Mouse (Mus musculus) midbrain, postnatal 0 days (tissue): ENCODE measurements around the gene Oprl1. TPM values are rescaled to one million over a fixed set of nuclear protein-coding genes. Genes with fewer than 3 reads are reported as not detected.

Source experiments
- ATAC-seq: fragments of 200-750 bp; cut with Nextera tagmentation; 2 replicates; pipeline ENCODE4 v1.8.0; 2017; ENCODE audit warnings: moderate number of reproducible peaks, mild to moderate bottlenecking, moderate TSS enrichment, moderate library complexity; ENCODE audit not compliant: low FRiP score
- DNase-seq: peaks from one replicate; pipeline ENCODE4 v3.0.0-alpha.2; 2015; ENCODE audit warnings: low spot score
- H3K27ac ChIP-seq: fragments of 300-500 bp; sonication (generic); 2 replicates; pipeline ENCODE4 v1.5.1; 2014; ENCODE audit warnings: low read depth, mild to moderate bottlenecking, low read length, mixed read lengths
- H3K27me3 ChIP-seq: fragments of 300-500 bp; sonication (generic); 2 replicates; pipeline ENCODE4 v1.6.1; 2014; ENCODE audit warnings: low read length, control low read depth, mixed read lengths; ENCODE audit not compliant: insufficient read depth
- H3K36me3 ChIP-seq: fragments of 300-500 bp; sonication (generic); 2 replicates; pipeline ENCODE4 v1.6.1; 2014; ENCODE audit warnings: low read length, control low read depth, mixed read lengths; ENCODE audit not compliant: insufficient read depth
- H3K4me1 ChIP-seq: fragments of 300-500 bp; sonication (generic); 2 replicates; pipeline ENCODE4 v1.6.1; 2014; ENCODE audit warnings: mild to moderate bottlenecking, control low read depth, antibody characterized with exemption, low read length, mixed read lengths; ENCODE audit not compliant: insufficient read depth
- H3K4me2 ChIP-seq: fragments of 300-500 bp; sonication (generic); 2 replicates; pipeline ENCODE4 v1.6.1; 2014; ENCODE audit warnings: low read depth, mild to moderate bottlenecking, low read length, mixed read lengths; ENCODE audit not compliant: poor library complexity, severe bottlenecking
- H3K4me3 ChIP-seq: fragments of 300-500 bp; sonication (generic); 2 replicates; pipeline ENCODE4 v1.5.1; 2014; ENCODE audit warnings: low read depth, mild to moderate bottlenecking, low read length, moderate library complexity
- H3K9ac ChIP-seq: fragments of 300-500 bp; sonication (generic); replicated peaks from 2 replicates; pipeline ENCODE4 v1.6.1; 2014; ENCODE audit warnings: mild to moderate bottlenecking, low read length, moderate library complexity, mixed read lengths; ENCODE audit not compliant: poor library complexity, severe bottlenecking
- H3K9me3 ChIP-seq: fragments of 300-500 bp; sonication (generic); 2 replicates; pipeline ENCODE4 v1.6.1; 2016; ENCODE audit warnings: low read length, control low read depth
- CTCF ChIP-seq: IDR thresholded peaks from 2 replicates; pipeline ENCODE4 v1.5.1; 2016; ENCODE audit warnings: antibody characterized with exemption, mild to moderate bottlenecking
- WGBS: fragments of 180-500 bp; shearing (Covaris S2); extraction: QIAGEN DNeasy Blood & Tissue Kit; methylation state at CpG from one replicate; pipeline ENCODE4 v1.1.7; 2014; 5-methylcytosine and 5-hydroxymethylcytosine counted together
- polyA plus RNA-seq: library from polyadenylated mRNA; unstranded; fragments of >200 nt; fragmentation: Nextera tagmentation; extraction: Ambion mirVana; gene quantifications from 2 replicates; pipeline ENCODE4 v1.2.1, GENCODE M21; 2015
- total RNA-seq: library from RNA; depleted of rRNA; stranded (reverse); fragments of >200 nt; gene quantifications from 2 replicates; pipeline ENCODE4 v1.2.3, GENCODE M21; 2014

Gene Oprl1
- total and polyA plus RNA-seq, 2 experiments from 2014 or later: 88.1 to 210 TPM

DNA sequence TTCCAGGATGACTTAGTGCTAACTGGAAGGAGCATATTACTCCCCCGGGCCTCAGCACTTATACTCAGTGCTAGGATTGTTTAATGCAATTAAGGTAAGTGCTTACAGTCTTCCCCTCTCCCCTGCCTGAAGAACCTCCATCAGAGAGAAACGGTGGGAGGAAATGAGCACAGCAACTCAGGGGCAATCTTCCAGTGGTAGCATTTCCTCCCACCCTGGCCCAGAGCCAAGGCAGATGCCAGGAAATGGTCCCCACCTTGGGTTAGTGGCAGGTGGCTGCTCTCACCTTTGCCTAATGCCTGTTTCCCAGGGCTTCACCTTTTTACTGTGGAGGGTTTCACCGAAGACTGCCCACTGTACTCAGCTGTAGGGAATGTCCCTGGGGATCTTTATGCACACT lies 15.2 kb downstream of the Oprl1 start:
- Histone ChIP-seq H3K4me1 (no peaks in the 10 kb centered on the region), H3K9ac (no peak overlapping the region), H3K4me2 (no peak overlapping the region), H3K27me3 (no peaks in the 10 kb centered on the region), H3K4me3 (no peak overlapping the region), H3K9me3 (no peaks in the 10 kb centered on the region), H3K27ac (no peak overlapping the region), H3K36me3 (peaks cover 21% of the 10 kb centered on the region; the same call in 1 of the 2 replicates)
- no peak for ATAC-seq
- TF ChIP-seq CTCF: no peak
- no peak for DNase-seq
- WGBS: 85% methylated on average over 3 of the region's 3 CpGs

DNA sequence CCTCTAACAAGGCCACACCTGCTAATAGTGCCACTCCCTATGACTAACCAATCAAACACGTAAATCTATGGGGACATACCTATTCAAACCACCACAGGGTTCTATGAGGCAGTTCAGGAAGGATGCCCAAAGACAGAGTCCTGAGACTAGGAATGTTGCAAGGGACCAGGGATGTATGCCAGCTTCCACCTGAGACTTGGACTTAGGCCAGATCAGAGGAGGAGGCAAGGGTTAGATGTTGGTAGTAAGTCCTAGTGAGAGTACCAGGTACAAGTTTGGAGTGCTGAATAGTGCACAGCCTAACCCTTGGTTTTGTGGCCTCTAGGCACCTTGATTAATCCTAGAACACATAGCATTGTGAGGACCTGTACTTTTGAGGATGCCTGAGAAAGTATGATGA lies 37.8 kb downstream of the Oprl1 start:
- Histone ChIP-seq H3K36me3 (no peaks in the 10 kb centered on the region), H3K27ac (no peak overlapping the region), H3K9me3 (no peaks in the 10 kb centered on the region), H3K4me1 (no peaks in the 10 kb centered on the region), H3K27me3 (no peaks in the 10 kb centered on the region), H3K9ac (no peak overlapping the region), H3K4me2 (no peak overlapping the region), H3K4me3 (no peak overlapping the region)
- ATAC-seq: no peak
- 79% methylated on average over 1 of the region's 1 CpGs for WGBS
- no peak for TF ChIP-seq CTCF
- DNase-seq: no peak

DNA sequence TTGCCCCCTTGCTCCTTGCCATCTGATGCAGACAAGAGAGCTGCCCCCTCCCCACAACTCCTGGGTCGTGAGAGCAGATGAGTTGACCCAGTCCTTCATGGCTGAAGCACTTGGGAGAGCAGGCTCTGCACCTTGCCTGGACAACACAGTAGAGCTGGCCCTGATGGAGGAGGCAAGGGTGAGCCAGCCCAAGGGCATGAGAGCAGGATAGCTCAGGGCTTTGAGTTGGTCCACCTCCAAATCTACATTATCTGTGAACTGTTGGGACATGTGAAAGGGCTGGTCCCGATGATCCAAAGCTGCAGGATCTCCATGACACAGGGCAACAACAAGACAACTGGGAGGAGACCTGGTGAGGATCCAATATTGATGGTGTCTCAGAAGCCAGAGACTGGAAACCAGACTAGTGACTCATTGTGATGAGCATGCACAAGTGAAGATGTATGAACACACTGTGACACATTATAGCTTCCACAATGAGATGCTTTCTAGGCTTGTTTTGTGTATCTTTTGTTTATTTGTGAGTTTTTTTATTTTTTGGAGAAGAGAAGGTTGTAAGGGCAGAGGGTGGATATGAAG lies 43.4 kb downstream of the Oprl1 start:
- Histone ChIP-seq H3K27me3 (no peaks in the 10 kb centered on the region), H3K4me2 (no peak overlapping the region), H3K4me3 (no peak overlapping the region), H3K9me3 (no peaks in the 10 kb centered on the region), H3K4me1 (no peaks in the 10 kb centered on the region), H3K27ac (no peak overlapping the region), H3K36me3 (no peaks in the 10 kb centered on the region), H3K9ac (no peak overlapping the region)
- DNase-seq (no peak), ATAC-seq (no peak)
- WGBS: 60% methylated on average over 2 of the region's 2 CpGs
- TF ChIP-seq CTCF: no peak

DNA sequence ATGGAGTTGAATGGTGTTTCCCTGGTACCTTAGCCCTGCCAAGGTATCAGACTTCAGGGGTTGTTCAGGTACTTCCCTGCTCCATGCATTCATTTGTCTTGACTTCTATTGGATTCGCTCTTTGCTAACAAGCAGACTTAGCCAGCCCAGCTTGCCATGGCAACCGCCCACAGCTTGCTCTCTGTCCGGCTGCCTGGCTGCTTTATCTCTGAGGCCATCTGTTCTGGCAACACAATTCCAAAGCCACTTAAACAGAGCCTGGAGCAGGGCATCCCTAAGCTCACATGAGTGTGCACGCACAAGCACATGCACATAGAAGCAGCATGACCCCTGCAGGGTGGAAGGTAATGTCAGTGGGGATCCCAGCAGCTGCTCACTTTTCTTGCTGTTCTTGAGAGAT lies 44.2 kb downstream of the Oprl1 start:
- no peak overlapping the region for H3K4me2 ChIP-seq
- ATAC-seq (peak; percentile 55; the same call in 1 of the 2 replicates), DNase-seq (peak; percentile 87)
- no peaks in the 10 kb centered on the region for H3K9me3 ChIP-seq
- no peak overlapping the region for H3K4me3 ChIP-seq
- peaks cover 6% of the 10 kb centered on the region; the same call in 1 of the 2 replicates for H3K4me1 ChIP-seq
- H3K27me3 ChIP-seq: no peaks in the 10 kb centered on the region
- H3K36me3 ChIP-seq: no peaks in the 10 kb centered on the region
- H3K27ac ChIP-seq: no peak overlapping the region
- no peak overlapping the region for H3K9ac ChIP-seq
- 13% methylated on average over 4 of the region's 4 CpGs for WGBS
- TF ChIP-seq CTCF: no peak

DNA sequence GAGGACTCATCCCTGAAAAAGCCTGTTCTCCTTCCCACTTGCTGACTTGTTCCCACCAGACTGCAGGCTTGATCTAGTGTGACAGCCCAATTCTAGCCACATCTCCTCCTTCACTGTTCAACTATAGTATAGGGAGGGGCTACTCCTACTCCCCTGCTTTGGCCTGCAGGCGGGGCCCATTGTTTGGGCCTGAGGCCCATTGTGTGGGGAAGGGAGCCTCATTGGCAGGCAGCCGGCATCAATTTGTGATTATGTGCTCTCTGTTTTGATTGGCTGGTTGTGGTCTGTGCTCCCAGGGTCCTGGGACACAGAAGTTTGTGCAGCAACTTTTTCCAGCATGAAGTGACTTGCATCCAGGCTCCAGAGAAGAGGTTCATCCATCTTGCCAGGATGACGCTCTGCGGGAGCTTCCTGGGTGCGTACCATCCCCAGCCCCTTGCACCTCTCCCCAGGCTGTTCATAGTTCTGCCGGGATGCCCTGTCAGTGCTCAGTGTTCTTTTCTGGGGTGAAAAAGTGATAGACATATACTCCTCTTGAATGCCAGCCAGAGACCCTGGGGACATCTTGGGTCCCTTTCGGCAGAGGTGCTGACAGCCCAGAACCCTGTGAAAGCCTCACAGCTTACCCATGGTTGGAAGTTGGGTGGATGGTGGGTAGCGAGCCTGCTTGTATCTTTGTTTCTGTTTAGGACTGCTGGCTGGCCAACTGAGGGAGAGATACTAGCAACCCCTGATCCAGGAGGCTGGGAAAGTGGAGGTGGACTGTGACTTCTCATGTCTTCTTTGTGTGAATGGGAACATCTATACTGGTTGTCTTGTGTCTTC lies 48.4 kb downstream of the Oprl1 start, which contains the start of gene Myt1:
TSS of gene Myt1 (plus strand) at position 327 of the 825 bp plus-strand sequence.
- DNase-seq (peak; percentile 42), ATAC-seq (no peak)
- WGBS: 18% methylated on average over 8 of the region's 8 CpGs
- peak within 1 kb of the TSS; percentile 18; the same call in 1 of the 2 replicates for H3K27ac ChIP-seq
- H3K4me3 ChIP-seq: peak within 1 kb of the TSS; percentile 18
- H3K36me3 ChIP-seq: no peaks in the 10 kb centered on the region
- no peaks in the 10 kb centered on the region for H3K9me3 ChIP-seq
- peak within 1 kb of the TSS; percentile 39 for H3K4me2 ChIP-seq
- peaks cover 11% of the 10 kb centered on the region; the same call in 1 of the 2 replicates for H3K4me1 ChIP-seq
- no peak within 1 kb of the TSS for H3K9ac ChIP-seq
- no peak for TF ChIP-seq CTCF
- H3K27me3 ChIP-seq: no peaks in the 10 kb centered on the region
